Mouse (Mus musculus) adrenal gland, adult (tissue): ENCODE measurements around the gene Gnao1.
A peak's percentile ranks its signal among the peaks of the same experiment; 100 is the strongest.

Experiments used
- DNase-seq, 2 experiments: peaks; one replicate each; pipeline ENCODE4 v3.0.0; 2022 to 2023; ENCODE audit warnings: low spot score in 1 of 2; ENCODE audit not compliant: inconsistent age in 2 of 2

Gnao1 gene

DNA sequence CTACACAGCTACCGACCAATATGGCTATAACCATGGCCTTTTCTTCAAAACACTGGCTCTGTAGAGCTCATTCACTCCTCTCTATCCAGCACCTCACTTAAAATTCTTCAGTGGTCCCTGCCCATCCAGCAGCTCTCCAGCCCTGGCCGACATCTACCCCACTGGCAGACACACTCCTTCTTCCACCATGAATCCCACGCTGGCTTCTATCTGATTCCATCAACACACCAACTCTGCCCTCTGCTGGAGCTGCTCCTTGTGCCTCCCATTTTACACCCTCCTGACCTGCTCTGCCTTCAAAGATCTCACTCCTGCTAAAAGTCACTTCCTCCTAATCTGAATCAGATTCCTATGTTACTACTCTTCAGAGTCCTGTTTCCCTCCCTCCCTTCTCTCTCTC is 174.1 kb downstream of the Gnao1 start:
- DNase-seq = no peak

DNA sequence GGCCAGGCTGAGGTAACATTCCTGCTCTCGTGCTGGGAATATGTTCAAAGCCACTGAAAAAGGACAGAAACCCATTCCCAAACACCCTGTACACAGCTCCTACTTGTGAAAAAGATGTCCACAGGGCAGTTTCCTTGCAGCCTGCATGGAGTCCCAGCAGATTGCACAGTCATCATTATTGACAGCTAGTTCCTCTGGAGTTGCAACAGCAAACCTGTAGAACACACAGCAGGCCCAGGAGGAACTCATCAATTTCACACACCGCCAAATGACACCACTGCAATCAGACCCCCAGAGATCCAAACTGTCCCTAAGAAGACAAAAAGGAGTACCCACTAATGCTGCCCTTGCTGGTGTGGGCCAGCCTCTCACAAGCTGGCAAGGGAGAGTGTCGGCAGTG is 175.0 kb downstream of the Gnao1 start:
- DNase-seq = no peak

DNA sequence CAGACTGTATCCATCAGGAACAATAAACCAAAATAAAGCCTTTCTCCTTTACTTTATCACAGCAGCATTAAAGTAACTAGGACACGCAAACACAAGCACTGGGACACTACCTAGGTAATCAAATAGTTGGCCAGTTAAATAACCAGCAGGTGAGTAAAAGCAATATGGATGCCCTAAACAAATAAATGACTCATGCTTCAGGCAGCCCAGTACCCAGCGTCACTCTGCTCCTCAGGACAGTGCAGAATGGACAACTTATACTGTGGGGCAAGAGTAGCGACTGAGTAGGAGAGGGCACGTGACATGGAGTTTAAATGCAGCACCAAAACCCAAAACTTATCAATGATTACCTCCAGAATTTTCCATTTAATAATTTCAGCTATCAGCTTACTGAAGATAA is 180.0 kb downstream of the Gnao1 start:
- no peak for DNase-seq

DNA sequence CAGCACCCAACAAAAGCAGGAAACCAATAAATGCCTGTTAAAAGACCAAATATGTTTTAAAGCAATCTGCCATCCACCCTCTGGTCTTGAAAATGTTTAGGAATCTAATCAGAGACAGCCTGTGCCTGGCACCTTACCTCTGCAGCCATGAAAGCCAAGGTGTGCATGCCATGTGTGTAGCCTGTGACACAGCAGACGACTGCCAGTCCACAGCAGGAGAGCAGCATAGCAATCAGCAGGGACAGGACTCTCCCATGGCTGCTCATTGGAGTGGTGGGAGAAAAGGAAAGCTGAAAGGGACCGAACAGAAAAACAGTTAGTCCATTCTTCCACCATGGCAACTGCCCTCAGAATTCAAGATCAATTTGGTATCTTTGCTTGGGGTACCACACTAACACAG is 189.2 kb downstream of the Gnao1 start:
- no peak for DNase-seq

DNA sequence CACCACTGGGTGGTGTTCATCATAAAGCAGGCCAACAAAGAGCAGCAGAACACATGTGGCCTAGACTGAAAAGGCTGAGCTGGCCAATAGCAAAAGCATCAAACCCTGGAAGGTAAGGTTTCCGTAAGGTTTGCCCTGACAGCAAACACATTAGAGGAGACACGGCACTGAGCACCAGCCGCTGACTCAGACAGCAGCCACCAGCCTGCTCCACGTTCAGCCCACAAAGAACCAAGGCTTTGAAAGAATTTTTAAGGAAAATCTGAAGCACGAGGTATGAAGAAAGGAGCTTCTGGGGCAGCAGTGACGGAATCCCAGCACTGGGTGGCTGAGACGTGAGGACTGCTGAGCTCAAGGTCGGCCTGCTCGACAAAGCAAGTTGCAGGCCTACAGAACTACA is 194.4 kb downstream of the Gnao1 start:
- DNase-seq = peak in 1 of 2 experiments; percentile 51

DNA sequence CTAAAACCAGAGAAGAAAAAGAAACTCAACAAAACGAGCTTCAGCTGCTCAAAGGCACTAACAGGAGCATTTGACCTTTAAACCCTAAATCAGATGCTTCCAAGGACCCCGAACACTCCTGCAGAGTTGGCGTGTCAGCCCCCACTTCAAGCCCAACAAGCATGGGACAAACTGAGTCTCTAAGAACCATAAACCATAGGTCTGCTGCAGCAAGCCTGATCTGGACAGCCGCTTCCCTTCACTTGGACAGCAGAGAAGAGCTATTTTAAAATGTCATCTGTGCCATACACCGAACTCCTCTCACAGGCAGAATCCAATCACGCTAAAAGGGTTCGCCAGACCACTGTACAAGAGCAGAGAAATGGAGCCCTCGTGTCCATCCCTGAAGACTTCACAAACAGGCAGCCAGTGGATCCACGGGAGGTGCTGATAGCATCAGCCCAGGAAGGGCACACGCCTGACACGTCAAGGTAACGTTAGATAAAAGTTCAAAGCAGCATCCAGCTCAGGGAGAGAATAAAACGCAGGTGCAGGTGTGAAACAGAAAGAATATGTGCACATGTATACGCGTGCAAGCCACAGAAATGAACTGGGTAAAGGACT is 199.6 kb downstream of the Gnao1 start:
- peak; percentile 20 to 67 for DNase-seq

DNA sequence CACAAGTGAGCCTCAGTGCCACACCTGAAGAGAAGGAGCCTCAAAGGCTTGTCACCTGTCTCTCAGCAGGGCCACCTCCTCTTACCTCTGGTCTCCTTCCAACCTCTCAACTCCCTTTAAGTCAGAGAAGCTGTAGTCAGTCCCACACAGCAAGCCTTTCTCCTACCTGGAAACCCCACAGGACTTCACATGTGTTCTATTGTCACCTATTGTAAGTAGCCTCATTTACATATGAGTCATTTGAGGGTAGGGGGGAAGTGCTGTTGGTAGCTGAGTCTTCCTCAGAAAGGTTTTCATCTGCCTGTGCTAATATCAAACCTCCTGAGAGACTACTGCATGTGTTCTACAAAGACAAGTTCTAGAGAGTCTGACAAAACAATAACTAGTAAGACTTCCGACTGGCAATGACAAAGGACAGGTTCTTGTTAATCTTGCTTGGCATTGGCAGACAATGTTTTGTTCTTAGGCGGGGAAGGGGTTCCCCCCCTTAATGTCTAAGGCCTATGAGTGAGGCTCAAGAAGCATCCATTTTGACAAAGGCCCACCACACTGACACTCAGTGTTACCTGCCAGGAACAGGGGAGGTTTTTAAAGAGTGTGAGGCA is 200.4 kb downstream of the Gnao1 start:
- DNase-seq = peak in 1 of 2 experiments; percentile 65

DNA sequence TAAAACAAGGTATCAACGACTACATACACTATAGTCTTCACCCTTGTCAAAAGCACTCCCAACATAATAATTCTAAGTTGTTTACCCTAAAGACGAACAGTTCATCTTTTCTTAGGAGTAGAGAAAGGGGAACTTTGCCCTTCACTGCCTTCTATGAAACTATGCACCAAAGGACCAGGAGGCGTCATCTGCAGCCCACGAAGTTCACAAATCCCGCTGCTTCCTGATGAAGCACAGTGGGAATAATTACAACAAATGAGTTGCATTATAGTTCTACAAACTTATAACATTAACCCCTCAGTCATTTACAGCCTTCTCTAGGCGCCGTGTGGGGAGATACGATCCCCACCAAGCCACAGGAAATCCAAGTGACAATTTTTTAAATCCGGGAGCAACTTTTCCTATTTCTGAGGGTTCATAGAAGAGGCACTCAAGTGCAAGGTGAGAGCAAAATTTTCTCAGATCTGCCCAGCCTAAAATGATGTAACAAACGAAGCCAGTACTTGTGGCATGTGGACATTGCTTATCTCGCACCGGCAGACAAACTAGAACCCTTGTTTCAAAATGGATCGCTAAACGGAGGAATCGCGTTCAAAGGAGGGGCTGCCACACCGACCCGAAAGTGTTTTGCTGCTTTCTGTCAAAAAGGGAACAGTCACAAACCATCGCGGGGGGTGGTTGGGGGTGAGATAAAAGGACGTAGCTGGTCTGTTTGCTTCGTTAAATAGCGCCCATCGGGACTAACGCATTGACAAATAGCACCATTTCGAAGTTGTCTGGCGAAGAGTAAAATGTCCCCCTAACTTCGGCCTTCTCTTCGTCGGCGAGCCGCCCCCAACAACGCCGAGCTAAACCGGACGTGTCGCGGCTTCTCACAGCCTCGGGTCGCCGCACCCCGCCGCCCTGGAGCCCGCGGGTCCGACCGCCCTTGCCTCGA is 201.6 kb downstream of the Gnao1 start:
- peak in 1 of 2 experiments; percentile 67 for DNase-seq

DNA sequence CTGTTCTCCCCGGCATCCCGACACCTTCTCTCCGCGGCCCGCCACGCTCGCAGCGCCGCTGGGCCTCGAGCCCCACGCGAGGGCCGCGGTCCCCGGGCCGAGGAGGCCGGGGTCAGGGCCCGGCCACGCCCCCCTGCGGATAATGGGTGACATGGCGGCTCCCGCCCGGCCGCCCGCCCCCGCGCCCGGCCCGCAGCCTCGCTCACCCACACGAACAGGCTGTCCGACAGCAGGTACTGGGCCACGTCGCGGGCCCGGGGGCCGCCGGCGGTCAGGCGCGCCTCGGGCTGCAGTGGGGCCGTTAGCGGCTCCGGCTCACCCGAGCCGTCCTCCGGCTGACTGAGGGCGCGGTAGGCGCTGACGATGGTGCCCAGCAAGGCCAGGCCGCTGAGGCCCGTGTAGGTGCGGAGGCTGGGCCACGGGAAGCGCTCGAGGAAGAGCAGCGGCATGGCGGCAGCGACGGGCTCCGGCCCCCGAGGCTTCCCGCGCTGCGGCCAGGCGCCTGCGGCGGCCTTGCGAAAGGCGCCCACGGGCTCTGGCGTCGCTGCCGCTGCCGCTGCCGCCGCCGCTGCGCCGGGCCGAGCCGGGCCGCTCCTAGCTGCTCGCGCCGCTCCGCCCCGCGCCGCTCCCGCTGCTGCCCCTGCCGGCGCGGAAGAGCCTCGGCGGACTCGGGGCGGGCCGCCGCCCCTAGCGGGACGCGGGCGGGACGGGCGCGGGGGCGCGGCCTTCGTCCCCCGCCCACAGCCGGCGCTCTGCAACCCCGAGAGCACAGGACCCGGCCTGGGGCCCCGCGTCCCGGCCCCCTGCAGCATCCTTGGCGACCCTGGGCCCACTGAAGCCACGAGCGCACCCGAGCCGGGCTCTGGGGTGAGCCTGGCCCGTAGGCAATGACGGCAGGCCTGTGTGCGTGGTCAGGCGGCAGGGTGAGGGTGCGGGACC is 202.5 kb downstream of the Gnao1 start, which contains the start of gene Amfr:
Gene Amfr (minus strand): TSS at position 830 of the 939 bp plus-strand sequence.
- DNase-seq = peak; percentile 83 to 91

DNA sequence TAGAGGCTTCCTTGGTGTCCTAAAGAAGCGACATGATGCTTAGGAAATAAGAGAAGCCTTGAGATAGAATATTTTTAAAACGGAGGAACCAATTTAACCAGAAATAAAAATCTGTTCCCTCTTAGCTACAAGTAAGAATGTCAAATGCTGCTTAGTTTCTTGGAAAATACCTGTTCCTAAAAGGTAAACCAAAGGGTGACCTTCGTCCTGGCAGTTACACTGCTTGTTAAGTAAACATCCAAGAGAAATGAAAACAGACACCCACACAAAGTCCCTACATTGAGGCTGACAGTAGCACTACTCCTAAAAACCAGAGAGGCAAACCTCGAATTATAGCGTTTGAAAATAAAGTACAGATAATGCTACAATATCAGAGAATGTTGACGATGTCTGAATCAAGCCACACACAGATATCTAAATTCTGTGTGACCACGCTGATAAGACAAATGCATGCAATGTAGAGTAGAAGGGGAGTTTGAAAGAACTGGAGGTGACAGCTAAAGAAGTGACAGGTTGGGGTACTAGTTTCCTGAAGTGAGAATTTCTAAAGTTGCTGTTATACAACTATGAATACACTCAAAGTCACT is 203.4 kb downstream of the Gnao1 start:
- peak in 1 of 2 experiments; percentile 65 for DNase-seq
